Mouse (Mus musculus): ENCODE measurements at regions not wholly inside any gene's neighbourhood (a gene's known extent, or its start where the extent isn't known, plus 50 kb on each side); places are given as distances from the start of the nearest gene placed in this dataset.

DNA sequence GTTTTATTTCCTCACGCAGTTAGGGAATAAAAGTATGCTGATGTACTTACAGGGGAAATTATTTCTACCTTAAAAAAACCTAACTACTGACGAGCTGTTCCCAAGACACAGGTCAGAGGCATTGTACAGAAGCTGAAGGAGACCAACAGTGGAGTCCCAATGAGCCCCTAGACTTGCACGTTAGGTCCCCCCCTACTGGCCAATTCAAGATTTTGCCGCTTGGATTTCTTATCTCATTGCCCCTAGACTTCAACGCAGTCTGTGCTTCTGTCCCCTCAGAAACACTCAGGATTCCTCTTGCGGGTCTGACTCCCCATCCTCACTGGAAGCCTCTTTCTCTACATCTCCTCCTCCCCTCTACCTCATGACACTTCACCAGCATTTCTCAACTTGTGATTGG, 125.3 kb downstream of the Gm12728 start:
- DNase-seq: no peak

DNA sequence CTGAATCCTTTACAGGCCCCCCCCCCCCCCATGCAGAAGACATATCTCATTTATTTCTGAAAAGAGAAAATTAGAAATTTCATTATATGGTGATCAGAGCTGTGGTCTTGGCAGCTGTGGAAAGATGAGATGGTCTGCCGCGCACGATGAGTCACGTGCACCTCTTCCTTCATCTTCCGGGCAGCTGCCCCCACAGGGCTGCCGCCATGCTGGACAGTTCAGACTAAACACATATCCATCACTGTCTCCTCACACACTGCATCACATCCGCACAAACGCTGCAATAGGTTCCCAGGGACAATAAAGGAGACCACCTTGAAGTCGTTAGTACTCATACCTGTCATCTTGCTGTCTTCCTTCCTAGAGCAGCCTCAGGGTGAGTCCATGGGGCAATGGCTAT, 126.6 kb downstream of the Gm12728 start:
- DNase-seq: no peak

DNA sequence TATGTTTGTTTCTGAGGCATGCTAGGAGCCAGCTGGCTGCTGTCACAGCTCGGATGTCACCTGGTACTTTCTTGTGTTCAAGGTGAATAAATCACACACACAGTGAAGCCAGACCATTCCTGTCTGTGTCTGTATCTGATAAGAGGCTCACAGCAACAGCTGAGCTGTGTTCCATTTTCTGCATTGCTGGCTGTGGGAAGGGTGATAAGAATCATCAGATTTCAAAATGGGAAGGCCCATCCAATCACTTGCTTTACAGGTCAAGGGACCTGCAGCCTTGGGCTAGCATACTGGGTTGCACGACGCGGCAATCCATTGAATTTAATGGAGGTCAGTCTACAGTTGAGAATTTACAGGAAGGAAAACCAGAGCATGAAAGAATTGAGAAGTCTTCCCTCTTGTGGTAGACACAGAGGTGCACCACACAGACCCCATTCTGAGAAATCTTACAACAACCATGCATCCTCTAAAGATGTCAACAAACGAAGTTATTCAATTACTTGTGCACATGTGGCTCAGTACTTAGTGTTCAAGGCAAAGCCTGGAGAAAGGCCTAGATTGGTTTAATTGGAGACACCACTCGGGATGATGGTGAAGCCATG, 135.2 kb downstream of the Gm12728 start:
- DNase-seq: no peak

DNA sequence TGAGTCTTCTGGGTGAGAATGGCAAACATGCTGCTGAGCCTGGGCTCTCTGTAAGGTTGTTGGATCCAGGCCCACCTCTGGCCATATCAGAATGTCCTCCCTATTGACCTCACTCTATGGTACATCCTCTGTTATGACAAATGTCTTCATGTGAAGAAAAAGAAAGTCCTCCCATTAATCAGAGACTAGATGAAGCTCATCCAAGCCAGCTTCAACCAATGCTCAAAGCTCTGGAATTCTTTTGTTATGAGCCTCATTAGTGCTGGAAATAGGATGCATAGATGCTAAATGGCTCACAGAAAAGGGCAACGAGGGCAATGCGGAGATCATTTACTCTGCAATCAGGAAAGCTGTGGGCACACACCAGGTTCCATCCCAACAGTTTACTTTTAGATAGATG, 135.8 kb downstream of the Gm12728 start:
- DNase-seq: no peak

DNA sequence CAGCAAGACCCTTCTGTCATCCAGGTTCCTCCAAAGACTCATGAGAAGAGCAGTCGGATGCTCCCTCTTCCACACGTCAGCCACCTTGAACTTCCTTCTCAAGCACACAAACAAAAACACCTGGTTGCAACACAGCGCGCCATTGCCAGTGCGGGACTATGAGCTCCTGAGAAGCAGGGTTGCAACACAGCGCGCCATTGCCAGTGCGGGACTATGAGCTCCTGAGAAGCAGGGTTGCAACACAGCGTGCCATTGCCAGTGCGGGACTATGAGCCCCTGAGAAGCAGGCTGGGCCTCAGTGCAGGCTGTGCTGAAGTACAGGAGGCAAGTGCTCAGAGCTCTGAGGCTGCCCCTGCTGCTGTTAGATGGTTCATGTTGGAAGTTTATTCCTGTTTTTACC, 140.0 kb downstream of the Gm12728 start:
- DNase-seq: no peak

DNA sequence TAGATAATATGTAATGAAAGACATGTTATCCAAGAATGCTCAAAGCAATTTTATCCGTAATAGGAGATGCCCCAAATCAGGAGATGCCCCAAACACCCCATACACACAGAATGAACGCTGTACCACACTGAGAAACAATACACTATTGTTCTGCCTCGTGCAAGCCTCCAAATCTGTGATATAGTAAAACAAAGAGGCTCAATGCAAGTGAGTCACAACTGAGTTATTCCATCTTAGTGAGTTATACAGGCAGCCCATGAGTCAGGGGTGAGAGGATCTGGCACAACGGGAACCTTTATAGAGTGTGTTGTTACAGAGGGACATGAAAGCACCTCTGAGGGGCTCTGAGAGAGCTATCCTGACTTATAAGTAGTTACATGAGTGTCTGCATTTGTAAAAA, 145.3 kb downstream of the Gm12728 start:
- DNase-seq: no peak

DNA sequence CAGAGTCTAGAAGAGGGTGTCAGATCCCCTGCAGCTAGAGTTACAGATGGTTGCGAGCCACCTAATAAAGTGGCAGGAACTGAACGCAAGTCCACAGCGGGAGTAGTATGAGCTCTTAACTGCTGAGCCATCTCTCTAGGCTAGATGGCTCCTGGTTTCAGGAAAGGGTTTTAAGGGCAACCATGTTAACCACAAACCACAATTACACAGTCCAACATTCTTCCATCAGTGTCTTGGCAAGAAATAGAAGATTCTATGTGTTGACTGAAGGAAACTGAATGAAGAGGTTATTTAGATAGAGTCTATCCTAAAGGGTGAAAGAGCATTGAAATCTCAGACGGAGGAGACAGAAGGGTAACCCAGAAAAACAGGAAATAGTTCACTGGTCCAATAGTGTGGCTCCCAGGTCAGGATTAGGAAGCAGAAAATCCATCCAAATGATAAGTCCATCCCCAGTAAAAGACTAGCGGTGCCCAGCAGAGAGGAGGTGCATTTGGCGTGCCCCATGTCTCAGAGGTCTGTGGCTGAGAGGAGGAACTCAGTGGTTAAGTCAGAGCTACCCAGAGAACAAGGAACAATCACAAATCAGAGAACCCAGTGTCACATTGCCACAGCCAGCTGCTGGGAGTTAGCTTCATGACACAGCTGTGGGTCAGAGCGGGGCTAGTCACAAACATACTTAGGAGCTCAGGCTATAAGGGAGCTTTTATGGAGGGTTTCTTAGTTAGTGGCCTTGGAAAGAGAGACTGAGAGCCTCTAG, 147.3 kb downstream of the Gm12728 start:
- no peak for DNase-seq

DNA sequence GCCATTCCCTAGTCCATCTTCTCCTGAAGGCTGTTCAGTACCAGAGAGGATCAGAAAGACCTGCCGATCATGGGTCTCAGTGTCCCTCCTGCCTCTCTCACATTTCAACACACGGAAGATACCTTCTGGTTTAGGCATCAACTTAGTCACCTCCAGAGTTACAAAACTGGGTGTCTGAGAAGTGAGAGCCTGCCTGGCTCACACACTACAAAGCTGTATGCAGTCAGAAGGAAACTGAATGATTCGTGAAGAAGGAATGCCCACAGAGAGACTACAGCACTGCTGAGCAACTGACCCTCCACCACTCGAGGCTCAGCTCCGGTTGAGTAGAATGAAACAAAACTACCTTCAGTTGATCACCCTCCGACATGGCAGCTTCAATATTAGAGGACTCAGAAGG, 147.9 kb downstream of the Gm12728 start:
- no peak for DNase-seq

DNA sequence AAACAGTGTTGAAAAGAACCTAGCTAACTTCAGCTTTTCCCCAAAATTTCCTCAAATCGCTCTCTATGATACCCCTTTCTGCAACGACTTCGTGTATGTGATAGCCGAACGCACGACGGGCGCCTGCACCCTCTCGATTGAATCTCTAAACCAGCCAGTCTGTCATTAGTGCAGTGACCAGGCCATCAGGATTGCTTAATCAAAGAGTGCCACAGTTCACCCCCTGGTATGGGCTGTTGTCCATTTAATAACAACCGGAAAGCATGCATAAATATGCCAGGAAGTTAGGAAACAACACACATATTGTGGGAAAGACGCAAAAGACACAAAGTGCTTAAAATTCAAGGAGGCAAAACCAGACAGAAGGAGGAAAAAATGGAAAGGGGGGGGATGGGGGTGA, 149.2 kb downstream of the Gm12728 start:
- DNase-seq: no peak

DNA sequence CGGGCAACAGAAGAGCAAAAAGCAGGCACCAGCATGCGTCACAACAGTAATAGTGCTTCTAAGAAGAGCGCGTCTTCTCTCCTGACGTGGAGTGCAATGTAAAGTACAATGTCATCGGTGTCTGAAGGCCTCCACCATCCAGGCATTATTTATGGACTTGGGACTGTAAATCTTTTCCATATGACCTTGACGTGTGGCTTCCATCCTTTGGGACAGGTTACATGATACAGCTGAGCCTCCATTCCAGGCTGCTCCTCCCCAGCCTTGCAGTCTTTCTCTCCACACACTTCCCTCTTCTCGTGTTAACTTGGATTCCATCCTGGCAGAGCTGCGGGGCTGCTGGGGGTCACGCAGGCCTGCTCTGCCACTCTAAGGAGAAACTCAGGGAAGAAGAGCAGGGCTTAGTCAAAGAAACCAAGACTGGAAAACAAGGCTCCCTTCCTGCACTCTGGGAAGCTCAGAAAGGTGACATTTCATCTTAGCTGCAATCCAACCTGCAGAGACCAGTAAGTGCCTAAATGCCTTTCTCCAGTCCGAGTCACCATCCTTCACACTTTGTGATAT, 150.0 kb downstream of the Gm12728 start:
- DNase-seq: no peak

DNA sequence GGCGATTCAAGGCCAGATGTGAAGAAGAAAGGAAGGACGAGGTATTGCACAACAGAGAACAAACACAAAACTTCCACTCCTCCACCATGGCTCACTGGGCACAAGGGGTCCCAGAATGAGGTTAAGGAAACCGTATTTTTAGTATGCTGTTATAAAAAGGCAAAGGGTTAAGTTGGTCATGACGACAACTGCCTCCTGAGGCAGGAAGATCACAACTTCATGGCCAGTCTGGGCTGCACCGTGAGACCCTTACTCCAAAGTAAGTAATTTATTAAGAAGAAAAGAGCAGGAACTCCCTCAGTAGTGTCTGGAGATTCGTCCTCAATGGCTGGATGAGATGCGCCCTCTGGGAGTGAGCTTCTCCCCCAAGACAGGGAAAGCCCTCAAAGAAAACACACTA, 151.2 kb downstream of the Gm12728 start:
- DNase-seq: no peak

DNA sequence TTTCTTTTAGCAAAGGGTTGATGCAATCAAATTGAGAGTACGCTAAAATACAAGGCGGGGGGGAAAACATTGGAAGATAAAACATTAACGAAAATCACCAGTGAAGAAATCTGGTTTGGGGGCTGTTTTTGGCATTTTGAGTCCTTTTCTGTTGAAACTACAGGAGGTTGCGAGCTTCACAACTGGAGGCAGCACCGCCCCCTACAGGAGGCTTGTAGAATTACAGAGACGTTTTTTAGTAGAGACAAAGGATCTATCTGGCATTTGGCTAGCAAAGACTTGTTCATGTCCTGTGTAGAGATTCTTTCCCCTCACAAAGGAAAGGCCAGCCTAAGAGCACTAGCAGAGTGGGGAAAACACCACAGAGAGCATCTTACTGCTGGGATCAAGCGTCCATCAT, 152.1 kb downstream of the Gm12728 start:
- peak; percentile 45 for DNase-seq

DNA sequence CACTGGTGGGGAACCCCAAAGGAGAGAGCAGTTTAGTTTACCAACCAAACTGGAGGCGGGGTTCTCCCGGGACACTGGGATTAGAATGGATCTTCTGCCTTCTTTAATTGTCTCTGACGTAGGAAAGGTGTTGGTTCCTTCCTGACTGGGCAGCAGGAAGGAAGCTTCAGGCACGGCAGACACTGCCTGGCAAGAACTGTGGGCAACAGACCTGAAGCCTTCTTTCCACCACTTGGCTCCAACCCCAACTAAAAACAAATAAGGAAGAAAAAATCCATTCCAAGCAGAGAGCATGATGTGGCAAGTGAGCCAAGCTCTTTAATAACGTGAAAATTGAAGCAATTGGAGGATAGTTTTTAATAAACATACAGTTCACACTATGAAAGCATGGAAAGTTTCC, 155.3 kb downstream of the Gm12728 start:
- DNase-seq: no peak

DNA sequence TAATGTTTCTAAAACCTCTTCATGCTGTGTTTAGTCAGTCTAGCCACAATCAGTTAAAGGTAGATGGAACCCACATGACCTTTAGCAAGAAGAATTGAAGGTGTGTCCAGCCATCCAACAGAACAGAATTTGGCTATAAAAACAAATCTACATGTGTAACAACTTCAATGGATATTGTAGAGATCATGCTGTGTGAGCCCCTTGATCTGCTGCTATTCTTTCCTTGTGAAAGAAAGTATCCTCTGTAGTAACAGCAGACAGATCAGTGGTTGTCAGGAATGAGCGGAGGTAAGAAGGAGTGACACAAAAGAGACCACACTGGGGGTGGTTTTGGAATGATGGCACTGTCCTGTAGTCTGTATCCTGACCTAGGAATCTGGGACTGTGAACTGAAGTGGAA, 156.3 kb downstream of the Gm12728 start:
- DNase-seq: no peak

DNA sequence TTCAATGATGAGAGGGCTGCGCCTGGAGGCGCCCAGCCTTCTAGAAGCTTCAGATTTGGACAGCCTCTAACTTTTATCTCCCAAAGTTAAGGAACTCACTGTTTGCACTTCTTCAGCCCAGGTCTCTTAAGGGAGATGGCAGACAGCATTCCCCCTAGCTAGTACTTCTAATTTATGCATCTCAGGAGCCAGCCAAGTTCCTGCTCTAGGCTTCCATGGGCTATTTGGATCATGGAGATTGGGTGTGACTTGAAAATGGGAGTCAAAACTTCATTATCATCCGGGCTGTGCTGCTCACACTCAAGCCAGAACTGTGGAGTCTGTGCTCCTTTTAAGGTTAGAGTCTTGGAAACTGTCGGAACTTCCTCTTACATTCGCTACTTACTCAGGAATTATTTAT, 158.7 kb downstream of the Gm12728 start:
- DNase-seq: no peak

DNA sequence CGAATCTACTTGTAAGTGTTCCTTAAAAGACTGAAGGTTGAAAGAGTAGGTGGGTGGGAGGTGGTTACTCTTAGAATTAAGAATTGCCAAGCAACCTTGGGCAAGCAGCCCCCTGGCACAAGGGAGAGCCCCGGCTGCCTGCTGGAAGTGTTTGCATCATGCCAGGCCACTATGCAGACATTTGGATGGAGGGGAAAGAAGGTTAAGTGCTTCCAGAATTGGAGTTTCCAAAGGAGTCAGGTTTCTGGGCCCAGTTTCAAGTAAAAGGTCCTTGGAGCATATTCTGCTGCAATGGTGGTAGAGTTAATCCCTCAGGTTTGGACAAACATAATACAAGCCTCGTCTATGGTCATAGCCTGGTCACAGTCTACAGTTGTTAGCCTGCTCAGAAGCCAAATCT, 162.7 kb downstream of the Gm12728 start:
- DNase-seq: no peak

DNA sequence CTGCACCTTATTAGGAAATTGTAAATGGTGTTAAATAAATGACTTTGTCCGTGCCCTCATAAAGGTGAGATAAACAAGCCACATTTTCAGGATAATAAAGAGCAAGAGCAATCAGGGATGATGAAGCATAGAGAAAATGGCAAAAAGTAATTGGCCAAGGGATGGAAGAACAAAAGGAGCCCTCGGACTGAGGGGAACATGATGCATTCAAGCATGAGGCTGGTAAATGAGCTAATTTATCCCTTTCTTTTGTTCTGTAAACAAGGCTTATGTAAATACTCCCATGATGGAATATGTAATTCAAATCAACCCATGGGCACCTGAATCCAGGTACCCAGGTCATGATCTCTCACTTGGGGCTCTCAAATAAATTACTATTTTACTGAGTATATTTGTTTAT, 166.8 kb downstream of the Gm12728 start:
- no peak for DNase-seq

DNA sequence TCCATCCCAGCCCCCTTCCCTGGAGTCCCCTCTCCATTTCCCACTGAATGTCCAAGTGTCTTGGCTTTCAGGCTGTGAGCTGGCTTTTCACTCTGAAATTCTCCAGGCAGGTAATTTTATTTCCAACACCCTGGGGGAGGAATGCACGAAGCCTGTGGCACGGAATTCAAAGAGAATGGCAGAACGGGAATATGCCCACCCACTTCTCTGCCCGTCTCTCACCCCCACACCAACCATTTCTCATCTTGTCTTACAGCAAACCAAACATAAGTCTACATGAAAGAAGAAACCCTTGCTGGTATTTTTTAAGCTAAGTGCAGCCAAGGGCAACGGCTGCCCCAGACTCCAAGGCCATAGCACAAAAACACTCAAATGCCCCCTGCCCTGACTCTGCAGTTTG, 168.7 kb downstream of the Gm12728 start:
- no peak for DNase-seq

DNA sequence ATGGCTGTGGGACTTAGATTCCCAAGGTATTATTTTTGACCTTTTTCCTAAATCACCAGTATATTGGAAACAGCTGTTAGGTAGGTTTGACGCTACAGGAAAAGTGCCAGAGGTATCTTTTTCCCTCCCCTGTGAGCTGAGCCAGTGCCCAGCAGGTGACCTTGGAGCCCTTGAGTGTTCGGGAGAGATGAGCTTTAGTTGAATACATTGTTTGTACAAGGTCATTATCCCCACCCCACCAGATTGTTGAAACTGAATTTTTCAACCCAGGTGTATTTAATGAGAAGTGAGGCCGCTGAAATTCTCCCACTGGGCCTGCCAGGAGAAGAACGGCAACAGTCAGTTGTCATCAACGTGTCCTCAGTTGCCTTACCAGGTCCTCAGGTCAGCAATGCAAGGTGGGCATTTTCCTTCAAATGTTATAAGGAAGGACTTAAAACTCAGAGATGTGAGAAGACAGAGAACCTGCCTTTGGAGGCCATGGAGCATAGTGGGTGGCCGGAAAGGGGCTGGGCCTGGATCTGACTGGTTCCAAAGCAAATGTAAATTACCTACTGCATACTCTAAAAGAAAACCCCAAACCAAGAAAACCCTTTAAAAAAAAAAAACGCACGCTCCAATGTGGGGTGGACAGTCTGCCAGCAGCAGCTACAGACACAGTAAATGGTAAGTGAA, 172.2 kb downstream of the Gm12728 start:
- no peak for DNase-seq

DNA sequence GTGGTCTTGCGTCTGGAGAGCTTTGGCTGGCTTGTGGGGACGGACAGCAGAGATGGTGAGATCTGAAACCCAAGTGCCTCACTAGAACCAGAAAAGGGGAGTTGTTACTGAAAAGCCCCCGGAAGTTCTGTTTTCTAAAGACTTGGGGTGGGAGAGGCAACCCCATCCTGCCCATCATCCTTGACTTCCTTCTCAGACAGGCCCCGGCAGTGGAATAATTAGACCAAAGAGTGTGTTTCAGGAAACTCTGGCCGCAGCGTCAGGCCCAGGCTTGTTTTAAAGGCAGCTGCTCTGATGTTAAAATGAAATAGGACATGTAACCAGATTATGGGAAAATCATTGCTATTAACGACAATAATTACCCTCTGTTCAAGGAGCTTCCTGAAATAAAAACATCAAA, 172.9 kb downstream of the Gm12728 start:
- no peak for DNase-seq

DNA sequence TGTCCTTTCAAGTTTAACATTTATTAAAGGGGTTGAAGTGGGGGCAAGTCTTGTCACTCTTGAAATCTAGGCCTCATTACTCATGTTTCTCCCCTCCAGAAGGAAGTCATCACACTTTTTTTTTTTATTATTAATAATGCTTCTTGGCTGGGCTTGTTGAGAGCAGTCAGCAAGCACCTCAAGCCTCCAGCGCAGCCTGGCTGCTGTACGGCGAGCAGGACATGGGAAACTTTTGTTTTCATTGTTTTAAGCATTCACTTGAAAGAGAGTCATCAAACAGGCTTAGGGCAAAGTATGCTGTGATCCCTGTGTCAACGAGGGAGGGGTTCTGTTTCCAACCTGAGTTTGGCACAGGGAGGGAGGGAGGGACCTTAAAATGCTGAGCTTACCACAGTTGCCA, 178.7 kb downstream of the Gm12728 start:
- DNase-seq: no peak

DNA sequence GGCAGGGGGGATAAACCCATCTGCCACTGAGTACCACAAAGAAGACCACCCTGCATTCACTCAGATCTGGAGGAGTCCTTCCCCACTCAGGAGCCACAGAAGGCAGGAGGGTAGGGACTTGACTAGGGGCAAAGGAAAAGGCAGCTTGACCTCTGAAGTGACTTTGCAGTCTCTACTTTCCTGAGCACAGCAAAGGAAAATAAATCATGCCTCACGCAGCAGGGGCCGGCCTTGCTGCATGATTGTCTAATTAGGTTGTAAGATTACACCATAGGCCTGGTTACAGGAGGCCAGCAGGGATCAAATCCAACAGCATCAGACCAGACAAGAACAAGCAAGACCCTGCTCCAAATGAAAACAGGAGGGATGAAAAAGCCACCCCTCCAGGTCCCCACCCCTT, 180.0 kb downstream of the Gm12728 start:
- DNase-seq: no peak

DNA sequence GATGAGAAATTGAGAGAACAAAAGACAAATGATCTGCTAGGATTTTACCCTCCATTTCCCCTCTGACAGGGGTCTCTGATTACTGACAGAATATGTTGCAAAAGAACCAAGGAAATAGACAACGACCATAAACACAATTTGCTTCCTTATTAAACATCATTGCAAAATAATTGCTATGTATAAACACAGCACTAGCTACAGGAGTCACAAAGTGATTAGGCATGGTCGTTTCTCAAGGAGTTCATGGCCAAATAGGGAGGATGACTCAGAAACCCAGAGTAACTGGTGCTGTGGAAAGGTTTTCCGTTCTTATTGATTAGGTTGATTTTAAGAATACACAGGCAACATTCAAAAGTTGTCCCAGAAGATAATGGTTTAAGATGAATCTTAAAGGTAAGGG, 180.4 kb downstream of the Gm12728 start:
- no peak for DNase-seq

DNA sequence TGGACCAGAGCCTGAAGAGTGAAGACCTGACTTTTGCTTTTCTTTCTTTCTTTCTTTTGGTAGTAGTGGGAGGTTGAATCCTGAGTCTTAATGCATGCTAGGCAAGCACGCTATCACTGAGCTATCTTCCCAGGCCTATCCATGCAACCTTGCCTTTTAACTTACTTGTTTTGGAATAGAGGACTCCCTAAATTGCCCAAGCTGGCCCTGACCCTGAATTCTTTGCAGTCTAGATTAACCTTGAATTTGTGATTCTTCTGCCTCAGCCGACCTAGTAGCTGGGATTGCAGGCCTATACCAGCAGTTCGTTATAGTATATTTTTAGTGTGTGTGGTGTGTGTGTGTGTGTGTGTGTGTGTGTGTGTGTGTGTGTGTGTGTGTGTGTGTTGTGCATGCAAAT, 183.1 kb downstream of the Gm12728 start:
- DNase-seq: no peak

Data from right cerebral cortex, postnatal 25 days (tissue).